Mouse (Mus musculus): ENCODE data around the gene Il4.

GRCm38 (mm10) chr11:53622440-53622806 lies 4.0 kb upstream of the Il4 start:
- TF ChIP-seq CTCF (IDR thresholded peaks at IDR 0.05; ENCODE audit: extremely low read depth, insufficient read depth, insufficient read length, insufficient replicate concordance) (no peak), POLR2A (IDR thresholded peaks at IDR 0.05; ENCODE audit: low read depth, low read length) (no peak)

Data from spleen, adult 2 months (tissue).